ENCODE assay signal across 11 mouse cellular contexts in the genomic region with DNA sequence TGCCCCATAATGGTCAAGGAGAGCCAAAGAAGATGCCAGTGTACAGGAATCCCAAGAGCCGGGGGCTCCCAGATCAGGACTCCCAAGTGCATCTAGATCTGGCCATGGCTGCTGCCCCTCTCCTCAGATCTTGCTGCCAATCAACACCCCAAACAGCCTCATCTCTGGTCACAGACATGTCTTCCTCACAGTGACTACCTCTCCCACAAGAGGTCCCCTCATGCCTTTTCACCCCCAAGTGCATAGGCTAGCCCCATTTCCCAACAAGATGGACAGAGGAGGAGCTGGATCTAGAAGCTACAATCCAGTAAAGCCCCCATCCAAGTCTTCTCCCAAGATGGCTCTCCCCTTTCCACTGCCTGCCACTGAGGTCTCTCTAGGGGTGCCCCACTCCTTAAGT. TPM values are rescaled to one million over a fixed set of nuclear protein-coding genes. Genes with fewer than 3 reads are reported as not detected.
A peak's percentile ranks its signal among the peaks of the same experiment; 100 is the strongest.
DNase-seq lines count a peak whose midpoint lies in the region; ATAC-seq and TF ChIP-seq lines count a peak whose summit lies in the region.
"Had no signal": no experiment of that assay in that cellular context is flagged by ENCODE, and none has a peak within 500 bp of the region (broad histone marks: within the 10 kb centered on the region; RNA-seq: fewer than 3 reads in every experiment).

No protein-coding gene starts in this region.

- 82% methylated on average over 1 of the region's 1 CpGs for WGBS in lung, embryonic 14.5 days
- 64% methylated on average over 1 of the region's 1 CpGs for WGBS in forebrain, embryonic 15.5 days
- WGBS in intestine, postnatal 0 days: 80% methylated on average over 1 of the region's 1 CpGs
- whole genome bisulfite sequencing in neural tube, embryonic 14.5 days: 55% methylated on average over 1 of the region's 1 CpGs

- TF ChIP-seq CTCF in lung, embryonic 14.5 days (IDR thresholded peaks at IDR 0.05; ENCODE audit: low read depth): no peak
- TF ChIP-seq CTCF in intestine, postnatal 0 days (IDR thresholded peaks at IDR 0.05; ENCODE audit: low read depth): no peak

- H3K9me3 ChIP-seq in lung, embryonic 14.5 days (ENCODE audit: low read depth, low read length): no peaks in the 10 kb centered on the region
- H3K9me3 ChIP-seq in forebrain, embryonic 15.5 days: no peaks in the 10 kb centered on the region
- no peaks in the 10 kb centered on the region for H3K9me3 ChIP-seq in intestine, postnatal 0 days (ENCODE audit: control insufficient read depth)
- H3K9me3 ChIP-seq in neural tube, embryonic 14.5 days (ENCODE audit: control insufficient read depth, low read length): no peaks in the 10 kb centered on the region

- peaks cover 7% of the 10 kb centered on the region for H3K4me1 ChIP-seq in lung, embryonic 14.5 days (ENCODE audit: insufficient read depth)
- H3K4me1 ChIP-seq in forebrain, embryonic 15.5 days: peaks cover 60% of the 10 kb centered on the region
- peaks cover 10% of the 10 kb centered on the region; the same call in 1 of the 2 replicates for H3K4me1 ChIP-seq in intestine, postnatal 0 days (replicated peaks; ENCODE audit: control insufficient read depth, insufficient read depth, low read length)
- peaks cover 32% of the 10 kb centered on the region for H3K4me1 ChIP-seq in neural tube, embryonic 14.5 days (ENCODE audit: control insufficient read depth, insufficient read depth, low read length)

- DNase-seq in lung, embryonic 14.5 days: no peak
- DNase-seq in lung, adult 18-20 months: no peak
- DNase-seq in spleen, postnatal 10 days (ENCODE audit: low spot score in 2 of 2): no peak
- DNase-seq in adrenal gland, postnatal 10 days: no peak
- no peak for DNase-seq in adrenal gland, postnatal 14 days
- DNase-seq: cerebellum, adult 2 months; heart, postnatal 14 days had no signal

- peak overlapping the region; percentile 99; the same call in 1 of the 2 replicates for H3K4me2 ChIP-seq in lung, embryonic 14.5 days
- H3K4me2 ChIP-seq in forebrain, embryonic 15.5 days (replicated peaks): peak overlapping the region; percentile 84
- no peak overlapping the region for H3K4me2 ChIP-seq in intestine, postnatal 0 days (replicated peaks; ENCODE audit: low read depth)
- peak overlapping the region; percentile 93 for H3K4me2 ChIP-seq in neural tube, embryonic 14.5 days (ENCODE audit: low read depth, low read length)

- no peak overlapping the region for H3K4me3 ChIP-seq in lung, embryonic 14.5 days (ENCODE audit: low read depth, low read length)
- H3K4me3 ChIP-seq in forebrain, embryonic 15.5 days: peak overlapping the region; percentile 61
- 0 out of 2 replicates have a peak overlapping the region, but pooled peaks have one; percentile 60 for H3K4me3 ChIP-seq in intestine, postnatal 0 days (ENCODE audit: low read depth, low read length)
- peak overlapping the region; percentile 73 for H3K4me3 ChIP-seq in neural tube, embryonic 14.5 days (ENCODE audit: low read depth, low read length)

- H3K27me3 ChIP-seq in lung, embryonic 14.5 days (ENCODE audit: insufficient read depth, low read length): peaks cover 62% of the 10 kb centered on the region
- no peaks in the 10 kb centered on the region for H3K27me3 ChIP-seq in forebrain, embryonic 15.5 days
- H3K27me3 ChIP-seq in intestine, postnatal 0 days (replicated peaks; ENCODE audit: control insufficient read depth, insufficient read depth, low read length): peaks cover 53% of the 10 kb centered on the region
- H3K27me3 ChIP-seq in neural tube, embryonic 14.5 days (ENCODE audit: control insufficient read depth, insufficient read depth, low read length): peaks cover 2% of the 10 kb centered on the region

- no peak overlapping the region for H3K9ac ChIP-seq in lung, embryonic 14.5 days
- H3K9ac ChIP-seq in forebrain, embryonic 15.5 days (replicated peaks): peak overlapping the region; percentile 97
- no peak overlapping the region for H3K9ac ChIP-seq in intestine, postnatal 0 days (ENCODE audit: low read depth, low read length)
- H3K9ac ChIP-seq in neural tube, embryonic 14.5 days (replicated peaks; ENCODE audit: low read depth, low read length): 0 out of 2 replicates have a peak overlapping the region, but pooled peaks have one; percentile 79

- no peak overlapping the region for H3K27ac ChIP-seq in lung, embryonic 14.5 days (ENCODE audit: low read depth)
- H3K27ac ChIP-seq in forebrain, embryonic 15.5 days (replicated peaks): peak overlapping the region; percentile 97
- no peak overlapping the region for H3K27ac ChIP-seq in intestine, postnatal 0 days (ENCODE audit: low read depth, low read length)
- no peak overlapping the region for H3K27ac ChIP-seq in neural tube, embryonic 14.5 days (ENCODE audit: low read depth, low read length)

- no peaks in the 10 kb centered on the region for H3K36me3 ChIP-seq in lung, embryonic 14.5 days (ENCODE audit: insufficient read depth)
- no peaks in the 10 kb centered on the region for H3K36me3 ChIP-seq in forebrain, embryonic 15.5 days
- H3K36me3 ChIP-seq in intestine, postnatal 0 days (ENCODE audit: control insufficient read depth, insufficient read depth): no peaks in the 10 kb centered on the region
- H3K36me3 ChIP-seq in neural tube, embryonic 14.5 days (ENCODE audit: control insufficient read depth, insufficient read depth, low read length): no peaks in the 10 kb centered on the region

- no peak for ATAC-seq in lung, embryonic 14.5 days (ENCODE audit: insufficient read depth)
- ATAC-seq in forebrain, embryonic 15.5 days (replicated peaks): no peak
- ATAC-seq in intestine, postnatal 0 days: no peak
- ATAC-seq in neural tube, embryonic 14.5 days (ENCODE audit: low read depth): no peak

RNA-seq across cellular contexts. Expression of a gene that starts 1.4 kb away (rescaled TPM):
- 0.11 and 0.34 TPM in 2 replicates for polyA plus RNA-seq in lung, embryonic 14.5 days (2014; fragmentation: Nextera tagmentation; extraction: Ambion mirVana)
- 4.4 and 5.3 TPM in 2 replicates for polyA plus RNA-seq in forebrain, embryonic 15.5 days (2015; fragmentation: Nextera tagmentation; extraction: Ambion mirVana)
- 0.17 and 0.20 TPM in 2 replicates for polyA plus RNA-seq in intestine, postnatal 0 days (2015; fragmentation: Nextera tagmentation; extraction: Ambion mirVana)
- 0.85 and 1.1 TPM in 2 replicates for polyA plus RNA-seq in neural tube, embryonic 14.5 days (2014; fragmentation: Nextera tagmentation; extraction: Ambion mirVana)
- total RNA-seq in adrenal gland, postnatal 10 days (2021): 1 to 10 TPM; 1.4 to 3.7 TPM
- total RNA-seq in adrenal gland, postnatal 14 days (2021): 1.4 and 1.9 TPM in 2 replicates
- polyA plus RNA-seq: liver, embryonic 16.5 days had no signal

Comparison
In these comparisons a context has a peak if more than half of its experiments do, and no peak if none do; other contexts are left out.
1. H3K9ac ChIP-seq: peak in forebrain, embryonic 15.5 days (single experiment) and neural tube, embryonic 14.5 days (single experiment); none in lung, embryonic 14.5 days (single experiment) and intestine, postnatal 0 days (single experiment).